Mouse (Mus musculus) neural tube, embryonic 14.5 days (tissue): ENCODE measurements around the gene Auh. TPM values are rescaled to one million over a fixed set of nuclear protein-coding genes. Genes with fewer than 3 reads are reported as not detected.

Experiments used
- ATAC-seq: fragments of 200-750 bp; cut with Nextera tagmentation; 2 replicates; pipeline ENCODE4 v1.8.0; 2017; ENCODE audit warnings: low read depth, mild to moderate bottlenecking, moderate TSS enrichment, moderate library complexity
- H3K27ac ChIP-seq: fragments of 300-500 bp; sonication (generic); 2 replicates; pipeline ENCODE4 v1.5.1; 2014; ENCODE audit warnings: low read depth, mild to moderate bottlenecking, control low read depth, low read length, moderate library complexity, mixed read lengths
- H3K27me3 ChIP-seq: fragments of 300-500 bp; sonication (generic); 2 replicates; pipeline ENCODE4 v1.6.1; 2014; ENCODE audit warnings: low read length; ENCODE audit not compliant: control insufficient read depth, insufficient read depth
- H3K36me3 ChIP-seq: fragments of 300-500 bp; sonication (generic); 2 replicates; pipeline ENCODE4 v1.6.1; 2014; ENCODE audit warnings: low read length, mixed read lengths; ENCODE audit not compliant: control insufficient read depth, insufficient read depth
- H3K4me1 ChIP-seq: fragments of 300-500 bp; sonication (generic); 2 replicates; pipeline ENCODE4 v1.6.1; 2014; ENCODE audit warnings: low read length; ENCODE audit not compliant: control insufficient read depth, insufficient read depth
- H3K4me2 ChIP-seq: fragments of 300-500 bp; sonication (generic); 2 replicates; pipeline ENCODE4 v1.6.1; 2014; ENCODE audit warnings: mild to moderate bottlenecking, low read depth, low read length, control low read depth
- H3K4me3 ChIP-seq: fragments of 300-500 bp; sonication (generic); 2 replicates; pipeline ENCODE4 v1.5.1; 2014; ENCODE audit warnings: low read depth, low read length, control low read depth, mixed read lengths
- H3K9ac ChIP-seq: fragments of 300-500 bp; sonication (generic); replicated peaks from 2 replicates; pipeline ENCODE4 v1.6.1; 2014; ENCODE audit warnings: low read depth, mild to moderate bottlenecking, control low read depth, low read length, mixed read lengths
- H3K9me3 ChIP-seq: fragments of 300-500 bp; sonication (generic); 2 replicates; pipeline ENCODE4 v1.6.1; 2016; ENCODE audit warnings: low read length; ENCODE audit not compliant: control insufficient read depth
- WGBS: fragments of 180-500 bp; shearing (Covaris S2); extraction: QIAGEN DNeasy Blood & Tissue Kit; methylation state at CpG from one replicate; pipeline ENCODE4 v1.1.7; 2014; 5-methylcytosine and 5-hydroxymethylcytosine counted together
- polyA plus RNA-seq: library from polyadenylated mRNA; unstranded; fragments of >200 nt; fragmentation: Nextera tagmentation; extraction: Ambion mirVana; gene quantifications from 2 replicates; pipeline ENCODE4 v1.2.1, GENCODE M21; 2014

Gene Auh
- polyA plus RNA-seq, 1 experiment from 2014 or later: 65.8 TPM

- no peaks in the 10 kb centered on the region for H3K9me3 ChIP-seq
- WGBS: 61% methylated on average over 6 of the region's 6 CpGs
- ATAC-seq: no peak
- no peaks in the 10 kb centered on the region for H3K36me3 ChIP-seq
- H3K4me3 ChIP-seq: no peak overlapping the region
- H3K27ac ChIP-seq: no peak overlapping the region
- H3K4me1 ChIP-seq: peaks cover 6% of the 10 kb centered on the region
- H3K27me3 ChIP-seq: no peaks in the 10 kb centered on the region
- no peak overlapping the region for H3K9ac ChIP-seq
- H3K4me2 ChIP-seq: no peak overlapping the region
Observed at GRCm38 (mm10) chr13:52817991-52818491, 111.4 kb downstream of the Auh start.

GRCm38 (mm10) chr13:52813750-52814149, 115.7 kb downstream of the Auh start:
- H3K27me3 ChIP-seq: no peaks in the 10 kb centered on the region
- H3K27ac ChIP-seq: no peak overlapping the region
- no peak overlapping the region for H3K9ac ChIP-seq
- no peak for ATAC-seq
- H3K4me2 ChIP-seq: no peak overlapping the region
- H3K36me3 ChIP-seq: no peaks in the 10 kb centered on the region
- WGBS: 87% methylated on average over 3 of the region's 3 CpGs
- no peak overlapping the region for H3K4me3 ChIP-seq
- H3K9me3 ChIP-seq: no peaks in the 10 kb centered on the region
- peaks cover 3% of the 10 kb centered on the region; the same call in 1 of the 2 replicates for H3K4me1 ChIP-seq

- Histone ChIP-seq H3K4me3 (no peak overlapping the region), H3K9me3 (no peaks in the 10 kb centered on the region), H3K27ac (no peak overlapping the region), H3K9ac (no peak overlapping the region), H3K36me3 (no peaks in the 10 kb centered on the region), H3K4me1 (no peaks in the 10 kb centered on the region), H3K27me3 (no peaks in the 10 kb centered on the region), H3K4me2 (no peak overlapping the region)
- WGBS: 71% methylated on average over 16 of the region's 16 CpGs
- ATAC-seq: no peak
Observed at GRCm38 (mm10) chr13:52812549-52813515, 116.6 kb downstream of the Auh start.

GRCm38 (mm10) chr13:52807722-52808121, 121.8 kb downstream of the Auh start:
- Histone ChIP-seq H3K27ac (no peak overlapping the region), H3K4me1 (no peaks in the 10 kb centered on the region), H3K36me3 (no peaks in the 10 kb centered on the region), H3K27me3 (no peaks in the 10 kb centered on the region), H3K4me3 (no peak overlapping the region), H3K9ac (no peak overlapping the region), H3K4me2 (no peak overlapping the region), H3K9me3 (no peaks in the 10 kb centered on the region)
- ATAC-seq: no peak
- 91% methylated on average over 11 of the region's 11 CpGs for WGBS

GRCm38 (mm10) chr13:52806029-52806428, 123.5 kb downstream of the Auh start:
- no peak overlapping the region for H3K4me3 ChIP-seq
- 42% methylated on average over 4 of the region's 4 CpGs for WGBS
- H3K4me1 ChIP-seq: no peaks in the 10 kb centered on the region
- H3K27ac ChIP-seq: no peak overlapping the region
- H3K9ac ChIP-seq: no peak overlapping the region
- no peaks in the 10 kb centered on the region for H3K36me3 ChIP-seq
- no peak for ATAC-seq
- no peaks in the 10 kb centered on the region for H3K9me3 ChIP-seq
- H3K4me2 ChIP-seq: no peak overlapping the region
- no peaks in the 10 kb centered on the region for H3K27me3 ChIP-seq

- Histone ChIP-seq H3K27me3 (no peaks in the 10 kb centered on the region), H3K27ac (no peak overlapping the region), H3K4me2 (no peak overlapping the region), H3K9me3 (no peaks in the 10 kb centered on the region), H3K9ac (no peak overlapping the region), H3K4me3 (no peak overlapping the region), H3K4me1 (no peaks in the 10 kb centered on the region), H3K36me3 (no peaks in the 10 kb centered on the region)
- no peak for ATAC-seq
- 67% methylated on average over 6 of the region's 6 CpGs for WGBS
Observed at GRCm38 (mm10) chr13:52805581-52805980, 123.9 kb downstream of the Auh start.

GRCm38 (mm10) chr13:52802482-52802881, 127.0 kb downstream of the Auh start:
- H3K4me2 ChIP-seq: no peak overlapping the region
- no peak overlapping the region for H3K4me3 ChIP-seq
- no peaks in the 10 kb centered on the region for H3K4me1 ChIP-seq
- H3K27ac ChIP-seq: no peak overlapping the region
- no peaks in the 10 kb centered on the region for H3K36me3 ChIP-seq
- H3K9me3 ChIP-seq: no peaks in the 10 kb centered on the region
- H3K27me3 ChIP-seq: no peaks in the 10 kb centered on the region
- no peak overlapping the region for H3K9ac ChIP-seq
- ATAC-seq: no peak
- 69% methylated on average over 4 of the region's 4 CpGs for WGBS

GRCm38 (mm10) chr13:52800687-52801341, 128.7 kb downstream of the Auh start:
- H3K9me3 ChIP-seq: no peaks in the 10 kb centered on the region
- no peaks in the 10 kb centered on the region for H3K27me3 ChIP-seq
- no peak overlapping the region for H3K4me2 ChIP-seq
- 55% methylated on average over 4 of the region's 4 CpGs for WGBS
- no peak overlapping the region for H3K4me3 ChIP-seq
- H3K4me1 ChIP-seq: no peaks in the 10 kb centered on the region
- no peak for ATAC-seq
- H3K27ac ChIP-seq: no peak overlapping the region
- H3K36me3 ChIP-seq: no peaks in the 10 kb centered on the region
- no peak overlapping the region for H3K9ac ChIP-seq

GRCm38 (mm10) chr13:52800091-52800490, 129.4 kb downstream of the Auh start:
- H3K27me3 ChIP-seq: no peaks in the 10 kb centered on the region
- H3K9me3 ChIP-seq: no peaks in the 10 kb centered on the region
- WGBS: 79% methylated on average over 2 of the region's 2 CpGs
- no peak overlapping the region for H3K27ac ChIP-seq
- H3K36me3 ChIP-seq: no peaks in the 10 kb centered on the region
- no peaks in the 10 kb centered on the region for H3K4me1 ChIP-seq
- no peak overlapping the region for H3K9ac ChIP-seq
- H3K4me3 ChIP-seq: no peak overlapping the region
- H3K4me2 ChIP-seq: no peak overlapping the region
- no peak for ATAC-seq
